Mouse (Mus musculus) lung, postnatal 0 days (tissue): ENCODE results near the gene Bcar3.

Experiments
- CTCF ChIP-seq: IDR thresholded peaks from 2 replicates; pipeline ENCODE4 v1.5.1; 2016; ENCODE audit warnings: antibody characterized with exemption, mild to moderate bottlenecking
- EP300 ChIP-seq: IDR thresholded peaks from 2 replicates; pipeline ENCODE4 v1.6.1; 2016; ENCODE audit warnings: antibody characterized with exemption, mild to moderate bottlenecking, control low read depth

- TF ChIP-seq CTCF, result no peak
- no peak for TF ChIP-seq EP300
Measured at GRCm38 (mm10) chr3:122518231-122518736, 224.3 kb downstream of the Bcar3 start.
